Mouse (Mus musculus): Measurements from ENCODE around the gene Cyp4f40. TPM values are rescaled to one million over a fixed set of nuclear protein-coding genes. Genes with fewer than 3 reads are reported as not detected.
"Not testable (repeated sequence)": the region's sequence is repeated elsewhere in the genome, so short reads cannot be mapped to it uniquely, and the experiment has no call there.

Cyp4f40 gene
- polyA plus RNA-seq, 1 experiment from 2014 or later: not detected

GRCm38 (mm10) chr17:32646631-32647030, 12.1 kb upstream of the Cyp4f40 start:
- H3K27me3 ChIP-seq (replicated peaks): no peaks in the 10 kb centered on the region
- WGBS (ENCODE audit: insufficient replicate concordance): 70% methylated on average over 4 of the region's 4 CpGs
- no peaks in the 10 kb centered on the region for H3K36me3 ChIP-seq
- no peak for ATAC-seq
- no peak overlapping the region for H3K4me3 ChIP-seq
- no peak overlapping the region for H3K4me2 ChIP-seq
- no peaks in the 10 kb centered on the region for H3K9me3 ChIP-seq (replicated peaks)
- no peaks in the 10 kb centered on the region for H3K4me1 ChIP-seq
- H3K9ac ChIP-seq: no peak overlapping the region
- H3K27ac ChIP-seq: no peak overlapping the region

- no peaks in the 10 kb centered on the region for H3K27me3 ChIP-seq (replicated peaks)
- WGBS (ENCODE audit: insufficient replicate concordance): 74% methylated on average over 4 of the region's 4 CpGs
- H3K4me1 ChIP-seq: no peaks in the 10 kb centered on the region
- no peak overlapping the region for H3K9ac ChIP-seq
- H3K4me2 ChIP-seq: no peak overlapping the region
- H3K36me3 ChIP-seq: no peaks in the 10 kb centered on the region
- H3K4me3 ChIP-seq: no peak overlapping the region
- ATAC-seq: no peak
- H3K27ac ChIP-seq: no peak overlapping the region
- no peaks in the 10 kb centered on the region for H3K9me3 ChIP-seq (replicated peaks)
These were observed 4.8 kb upstream of the Cyp4f40 start for GRCm38 (mm10) chr17:32653860-32654259.

- Histone ChIP-seq H3K27me3 (replicated peaks) (no peaks in the 10 kb centered on the region), H3K9me3 (replicated peaks) (no peaks in the 10 kb centered on the region), H3K4me2 (no peak overlapping the region), H3K4me3 (no peak overlapping the region), H3K36me3 (no peaks in the 10 kb centered on the region), H3K27ac (no peak overlapping the region), H3K4me1 (no peaks in the 10 kb centered on the region), H3K9ac (no peak overlapping the region)
- ATAC-seq: no peak
- WGBS (ENCODE audit: insufficient replicate concordance): 49% methylated on average over 3 of the region's 3 CpGs
These were observed 1.7 kb upstream of the Cyp4f40 start for GRCm38 (mm10) chr17:32657041-32657440.

- no peaks in the 10 kb centered on the region for H3K4me1 ChIP-seq
- no peak overlapping the region for H3K4me2 ChIP-seq
- H3K9ac ChIP-seq: no peak overlapping the region
- no peak for ATAC-seq
- H3K36me3 ChIP-seq: no peaks in the 10 kb centered on the region
- no peaks in the 10 kb centered on the region for H3K27me3 ChIP-seq (replicated peaks)
- 66% methylated on average over 1 of the region's 1 CpGs for WGBS (ENCODE audit: insufficient replicate concordance)
- H3K27ac ChIP-seq: no peak overlapping the region
- no peaks in the 10 kb centered on the region for H3K9me3 ChIP-seq (replicated peaks)
- H3K4me3 ChIP-seq: no peak overlapping the region
These were observed 454 bp upstream of the Cyp4f40 start for GRCm38 (mm10) chr17:32658246-32658645.

- WGBS (ENCODE audit: insufficient replicate concordance): 42% methylated on average over 7 of the region's 7 CpGs
- Histone ChIP-seq H3K27me3 (replicated peaks) (no peaks in the 10 kb centered on the region), H3K4me2 (no peak overlapping the region), H3K9ac (no peak overlapping the region), H3K27ac (no peak overlapping the region), H3K4me1 (no peaks in the 10 kb centered on the region), H3K9me3 (replicated peaks) (no peaks in the 10 kb centered on the region), H3K36me3 (no peaks in the 10 kb centered on the region), H3K4me3 (no peak overlapping the region)
- ATAC-seq: no peak
These were observed 15.3 kb downstream of the Cyp4f40 start for GRCm38 (mm10) chr17:32673976-32674375.

- H3K4me2 ChIP-seq: peak overlapping the region; percentile 6; the same call in 1 of the 2 replicates
- H3K9me3 ChIP-seq (replicated peaks): no peaks in the 10 kb centered on the region
- H3K27me3 ChIP-seq (replicated peaks): no peaks in the 10 kb centered on the region
- H3K4me1 ChIP-seq: no peaks in the 10 kb centered on the region
- ATAC-seq: no peak
- 26% methylated on average over 21 of the region's 21 CpGs for WGBS (ENCODE audit: insufficient replicate concordance)
- no peak overlapping the region for H3K27ac ChIP-seq
- no peak overlapping the region for H3K4me3 ChIP-seq
- no peaks in the 10 kb centered on the region for H3K36me3 ChIP-seq
- no peak overlapping the region for H3K9ac ChIP-seq
These were observed 17.4 kb downstream of the Cyp4f40 start for GRCm38 (mm10) chr17:32676040-32676635.

GRCm38 (mm10) chr17:32680404-32680803, 21.7 kb downstream of the Cyp4f40 start:
- Histone ChIP-seq H3K27me3 (replicated peaks) (no peaks in the 10 kb centered on the region), H3K36me3 (no peaks in the 10 kb centered on the region), H3K4me1 (0 out of 2 replicates have a peak, but pooled peaks cover 6% of the 10 kb centered on the region), H3K9me3 (replicated peaks) (no peaks in the 10 kb centered on the region), H3K4me2 (no peak overlapping the region), H3K4me3 (no peak overlapping the region), H3K27ac (no peak overlapping the region), H3K9ac (no peak overlapping the region)
- no peak for ATAC-seq
- 28% methylated on average over 2 of the region's 2 CpGs for whole genome bisulfite sequencing (ENCODE audit: insufficient replicate concordance)

GRCm38 (mm10) chr17:32685048-32685750, 26.5 kb downstream of the Cyp4f40 start, which contains the start of gene Cyp4f15:
Gene Cyp4f15, plus strand, starts transcription at chr17:32685627.
- no peak within 1 kb of the TSS for H3K9ac ChIP-seq
- H3K4me1 ChIP-seq: 0 out of 2 replicates have a peak, but pooled peaks cover 6% of the 10 kb centered on the region
- ATAC-seq: peak; percentile 54
- H3K4me2 ChIP-seq: peak within 1 kb of the TSS; percentile 40
- 15% methylated on average over 7 of the region's 7 CpGs for WGBS (ENCODE audit: insufficient replicate concordance)
- peak within 1 kb of the TSS; percentile 19; the same call in 1 of the 2 replicates for H3K4me3 ChIP-seq
- no peaks in the 10 kb centered on the region for H3K36me3 ChIP-seq
- no peaks in the 10 kb centered on the region for H3K9me3 ChIP-seq (replicated peaks)
- H3K27me3 ChIP-seq (replicated peaks): no peaks in the 10 kb centered on the region
- H3K27ac ChIP-seq: no peak within 1 kb of the TSS

- peak overlapping the region; percentile 5; the same call in 1 of the 2 replicates for H3K4me2 ChIP-seq
- H3K9ac ChIP-seq: no peak overlapping the region
- no peaks in the 10 kb centered on the region for H3K27me3 ChIP-seq (replicated peaks)
- ATAC-seq: no peak
- H3K4me1 ChIP-seq: 0 out of 2 replicates have a peak, but pooled peaks cover 6% of the 10 kb centered on the region
- no peak overlapping the region for H3K4me3 ChIP-seq
- WGBS (ENCODE audit: insufficient replicate concordance): 75% methylated on average over 5 of the region's 5 CpGs
- no peak overlapping the region for H3K27ac ChIP-seq
- no peaks in the 10 kb centered on the region for H3K36me3 ChIP-seq
- no peaks in the 10 kb centered on the region for H3K9me3 ChIP-seq (replicated peaks)
These were observed 28.0 kb downstream of the Cyp4f40 start for GRCm38 (mm10) chr17:32686722-32687121.

GRCm38 (mm10) chr17:32690959-32691358, 32.3 kb downstream of the Cyp4f40 start:
- 57% methylated on average over 1 of the region's 1 CpGs for WGBS (ENCODE audit: insufficient replicate concordance)
- no peak overlapping the region for H3K9ac ChIP-seq
- no peak overlapping the region for H3K4me2 ChIP-seq
- H3K36me3 ChIP-seq: 0 out of 2 replicates have a peak, but pooled peaks cover 4% of the 10 kb centered on the region
- peak; percentile 55; the same call in 1 of the 2 replicates for ATAC-seq
- H3K4me1 ChIP-seq: no peaks in the 10 kb centered on the region
- H3K27ac ChIP-seq: no peak overlapping the region
- H3K9me3 ChIP-seq (replicated peaks): 0 out of 2 replicates have a peak, but pooled peaks cover 5% of the 10 kb centered on the region
- no peaks in the 10 kb centered on the region for H3K27me3 ChIP-seq (replicated peaks)
- H3K4me3 ChIP-seq: no peak overlapping the region

GRCm38 (mm10) chr17:32702826-32703225, 44.1 kb downstream of the Cyp4f40 start:
- no peaks in the 10 kb centered on the region for H3K9me3 ChIP-seq (replicated peaks)
- H3K9ac ChIP-seq: no peak overlapping the region
- H3K36me3 ChIP-seq: peaks cover 7% of the 10 kb centered on the region; the same call in 1 of the 2 replicates
- H3K27me3 ChIP-seq (replicated peaks): no peaks in the 10 kb centered on the region
- ATAC-seq: no peak
- H3K4me1 ChIP-seq: no peaks in the 10 kb centered on the region
- no peak overlapping the region for H3K4me2 ChIP-seq
- H3K4me3 ChIP-seq: no peak overlapping the region
- WGBS (ENCODE audit: insufficient replicate concordance): 29% methylated on average over 22 of the region's 22 CpGs
- H3K27ac ChIP-seq: no peak overlapping the region

- not testable (repeated sequence) for H3K4me3 ChIP-seq; H3K27ac ChIP-seq; H3K36me3 ChIP-seq; H3K4me1 ChIP-seq; ATAC-seq; H3K9me3 ChIP-seq (replicated peaks); H3K4me2 ChIP-seq; H3K27me3 ChIP-seq (replicated peaks); H3K9ac ChIP-seq
These were observed 51.8 kb downstream of the Cyp4f40 start for GRCm38 (mm10) chr17:32710541-32710940.

Data from liver, embryonic 12.5 days (tissue).